Mouse (Mus musculus): ENCODE results near the gene Igf2r.

The Igf2r gene

GRCm38 (mm10) chr17:12668478-12669362 lies 100.7 kb downstream of the Igf2r start:
- no peak for DNase-seq

DNA sequence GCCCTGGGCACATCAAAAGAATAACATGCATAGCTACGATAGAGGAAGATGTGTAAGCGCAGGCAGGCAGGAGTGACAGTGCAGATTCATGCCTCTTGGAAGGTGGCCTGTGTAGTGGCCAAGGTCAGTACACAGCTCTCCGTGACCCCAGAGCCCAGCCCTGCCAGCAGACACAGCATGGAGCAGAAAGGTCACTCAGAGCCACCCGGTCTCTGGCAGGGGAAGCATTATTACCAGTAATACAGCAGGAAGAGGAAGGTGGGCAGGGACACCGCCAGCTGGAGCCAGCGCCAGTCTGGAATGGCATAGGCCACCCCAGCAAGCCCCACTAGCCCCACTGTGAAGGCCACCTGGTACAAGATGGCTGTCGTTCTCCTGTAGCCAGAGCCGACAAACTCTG lies 105.3 kb downstream of the Igf2r start:
- DNase-seq, result peak; percentile 70

DNA sequence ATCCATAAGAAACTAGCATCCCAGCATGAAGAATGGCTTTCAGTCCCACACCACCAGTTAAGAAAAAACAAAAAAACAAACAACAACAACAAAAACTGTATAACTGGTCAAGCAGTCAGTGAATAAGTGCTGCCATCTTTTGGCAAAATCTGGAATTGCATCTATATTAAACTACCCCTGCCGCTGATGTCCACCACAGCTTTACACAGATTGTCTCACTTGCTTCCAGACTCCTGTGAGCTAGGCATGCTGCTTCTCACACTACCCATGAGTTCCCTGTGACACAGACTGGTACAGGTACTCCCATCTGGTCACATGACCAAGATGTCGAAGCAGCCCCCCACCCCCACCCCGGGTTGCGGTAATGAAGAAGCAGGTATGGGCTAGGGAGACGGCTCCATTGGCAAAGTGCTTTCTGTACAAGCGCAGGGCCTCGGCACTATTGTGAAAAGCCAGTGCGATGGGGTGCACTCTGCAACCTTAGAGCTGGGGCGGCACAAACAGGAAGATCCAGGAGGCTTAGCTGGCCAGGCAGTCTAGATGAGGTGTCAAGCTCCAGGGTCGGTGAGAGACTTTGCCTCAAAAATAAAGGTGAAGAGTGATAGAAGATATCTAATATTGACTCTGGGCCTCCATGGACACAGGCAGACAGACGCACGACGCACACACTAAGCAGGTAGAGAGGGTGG lies 108.7 kb downstream of the Igf2r start:
- DNase-seq, result no peak

- no peak for DNase-seq
These were observed 110.2 kb downstream of the Igf2r start for GRCm38 (mm10) chr17:12659233-12659632.

DNA sequence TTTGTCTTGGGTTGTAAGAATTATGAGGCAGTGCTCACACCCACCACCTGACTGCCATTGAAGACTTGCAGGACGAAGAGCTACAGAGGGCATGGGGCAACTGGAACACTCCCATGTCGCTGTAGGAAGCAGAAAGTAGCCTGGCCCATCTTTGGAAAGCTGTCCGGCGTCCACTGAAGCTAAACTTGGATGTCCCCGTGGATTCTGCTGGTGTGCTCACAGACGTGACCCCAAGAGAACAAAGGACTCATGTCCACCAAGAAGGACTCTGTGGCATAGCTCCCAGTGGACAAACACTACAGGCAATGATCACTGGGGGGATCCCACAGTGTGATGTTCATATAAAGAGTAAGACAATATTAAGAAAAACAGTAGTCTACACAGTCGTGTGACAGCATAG lies 110.7 kb downstream of the Igf2r start:
- DNase-seq, result no peak

DNA sequence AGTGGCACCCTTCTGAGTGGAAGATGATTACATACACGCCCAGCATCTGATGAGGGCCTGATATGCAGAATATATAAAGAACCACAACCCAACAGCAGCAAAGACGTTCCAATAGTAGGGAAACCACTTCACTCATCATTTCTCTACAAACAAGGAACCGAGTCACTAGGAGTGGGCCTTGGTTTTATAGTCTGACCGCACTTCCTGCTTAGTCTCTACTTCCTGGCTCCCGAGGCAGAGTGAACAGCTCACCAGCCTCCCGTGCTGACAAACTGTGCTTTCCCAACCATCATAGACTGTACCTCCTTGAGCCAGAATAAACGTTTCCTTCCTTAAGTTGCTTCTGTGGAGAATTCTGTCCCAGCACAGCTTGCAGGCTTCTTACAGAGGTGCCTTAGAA lies 113.6 kb downstream of the Igf2r start:
- DNase-seq, result no peak

DNA sequence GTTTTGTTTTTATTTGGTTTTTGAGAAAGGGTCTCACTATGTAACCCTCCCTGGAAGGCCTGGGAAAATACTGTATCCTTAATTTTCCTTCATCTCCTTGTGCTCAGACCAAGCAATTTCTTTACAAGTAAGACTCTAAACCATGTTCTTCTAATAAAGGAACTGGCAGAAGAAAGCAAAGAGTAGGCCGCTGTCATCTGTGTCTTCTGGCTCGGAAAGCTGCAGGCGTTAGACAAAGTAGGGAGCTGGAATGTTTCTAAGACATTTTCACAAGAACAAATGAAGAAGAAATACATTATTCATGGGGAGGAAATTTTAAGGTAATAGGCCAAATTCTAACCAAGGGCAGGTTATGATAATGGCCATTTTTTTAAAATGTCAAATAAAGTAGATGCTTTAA lies 115.4 kb downstream of the Igf2r start:
- DNase-seq, result no peak

GRCm38 (mm10) chr17:12652604-12653003 lies 116.9 kb downstream of the Igf2r start:
- DNase-seq, result no peak

- no peak for DNase-seq
These were observed 124.0 kb downstream of the Igf2r start for GRCm38 (mm10) chr17:12645461-12645860.

- no peak for DNase-seq
These were observed 128.4 kb downstream of the Igf2r start for GRCm38 (mm10) chr17:12641087-12641486.

DNA sequence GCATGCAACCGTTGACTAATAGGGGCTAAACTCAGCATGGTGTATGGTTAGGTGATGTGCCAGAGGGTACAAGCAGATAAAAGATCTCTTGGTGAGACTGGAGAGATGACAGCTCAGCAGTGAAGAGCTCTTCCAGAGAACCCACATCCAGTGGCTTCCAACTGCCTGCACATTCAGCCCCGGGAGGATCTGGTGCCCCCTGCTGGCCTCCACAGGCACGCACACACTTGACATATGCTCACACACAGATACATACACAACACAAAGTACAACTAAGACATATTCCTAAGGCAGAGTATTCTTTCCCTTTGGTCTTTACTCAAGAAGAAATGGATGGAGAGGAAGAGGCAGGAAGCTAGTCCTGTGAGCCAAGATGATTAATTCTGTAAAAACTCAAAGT lies 129.9 kb downstream of the Igf2r start:
- no peak for DNase-seq

GRCm38 (mm10) chr17:12634814-12635213 lies 134.7 kb downstream of the Igf2r start:
- no peak for DNase-seq
